Mouse (Mus musculus) kidney, adult 2 months (tissue): ENCODE results near the gene Six6.

Experiments
- CTCF ChIP-seq: fragments of 200-500 bp; conservative IDR thresholded peaks from 2 replicates; pipeline ENCODE4 v1.5.1; 2011; ENCODE audit warnings: low read depth, mild to moderate bottlenecking, control low read depth, low read length, moderate library complexity, mixed read lengths; ENCODE audit not compliant: insufficient read depth, insufficient read length
- POLR2A ChIP-seq: fragments of 200-500 bp; IDR thresholded peaks from one replicate; pipeline ENCODE4 v1.6.1; 2011; ENCODE audit warnings: low read depth, low read length, control low read depth

GRCm38 (mm10) chr12:72946805-72947204 is 7.1 kb downstream of the Six6 start:
- TF ChIP-seq CTCF (no peak), POLR2A (no peak)
